Mouse (Mus musculus) liver, postnatal 0 days (tissue): Measurements from ENCODE around the gene Trp53i13. TPM values are rescaled to one million over a fixed set of nuclear protein-coding genes. Genes with fewer than 3 reads are reported as not detected.
A peak's percentile ranks its signal among the peaks of the same experiment; 100 is the strongest.

Source experiments
- ATAC-seq: fragments of 200-750 bp; cut with Nextera tagmentation; 2 replicates; pipeline ENCODE4 v1.8.0; 2017; ENCODE audit warnings: mild to moderate bottlenecking, moderate library complexity
- DNase-seq: peaks from one replicate; pipeline ENCODE4 v3.0.0-alpha.2; 2016
- H3K27ac ChIP-seq: fragments of 300-500 bp; sonication (generic); 2 replicates; pipeline ENCODE4 v1.5.1; 2014; ENCODE audit warnings: antibody characterized with exemption, moderate library complexity, mild to moderate bottlenecking, low read depth
- H3K27me3 ChIP-seq: fragments of 300-500 bp; sonication (generic); 2 replicates; pipeline ENCODE4 v1.6.1; 2014; ENCODE audit warnings: low read length, control low read depth, mixed read lengths; ENCODE audit not compliant: insufficient read depth
- H3K36me3 ChIP-seq: fragments of 300-500 bp; sonication (generic); replicated peaks from 2 replicates; pipeline ENCODE4 v1.6.1; 2014; ENCODE audit warnings: mild to moderate bottlenecking, control low read depth, low read length, moderate library complexity, mixed read lengths; ENCODE audit not compliant: insufficient read depth
- H3K4me1 ChIP-seq: fragments of 300-500 bp; sonication (generic); 2 replicates; pipeline ENCODE4 v1.6.1; 2014; ENCODE audit warnings: antibody characterized with exemption, mild to moderate bottlenecking, control low read depth; ENCODE audit not compliant: insufficient read depth
- H3K4me2 ChIP-seq: fragments of 300-500 bp; sonication (generic); 2 replicates; pipeline ENCODE4 v1.6.1; 2014; ENCODE audit warnings: low read depth, mild to moderate bottlenecking, low read length, moderate library complexity, mixed read lengths
- H3K4me3 ChIP-seq: fragments of 300-500 bp; sonication (generic); 2 replicates; pipeline ENCODE4 v1.5.1; 2014; ENCODE audit warnings: low read depth, low read length
- H3K9ac ChIP-seq: fragments of 300-500 bp; sonication (generic); replicated peaks from 2 replicates; pipeline ENCODE4 v1.6.1; 2014; ENCODE audit warnings: mild to moderate bottlenecking, moderate library complexity
- H3K9me3 ChIP-seq: fragments of 300-500 bp; sonication (generic); 2 replicates; pipeline ENCODE4 v1.6.1; 2016; ENCODE audit warnings: mild to moderate bottlenecking, control low read depth, low read length, mixed read lengths
- CTCF ChIP-seq: sonication (generic); IDR thresholded peaks from 2 replicates; pipeline ENCODE4 v1.5.1; 2016; ENCODE audit warnings: antibody characterized with exemption, low read depth
- EP300 ChIP-seq: IDR thresholded peaks from 2 replicates; pipeline ENCODE4 v1.6.1; 2016; ENCODE audit warnings: antibody characterized with exemption, low read depth, mild to moderate bottlenecking
- WGBS: fragments of 180-500 bp; shearing (Covaris S2); extraction: QIAGEN DNeasy Blood & Tissue Kit; methylation state at CpG from one replicate; pipeline ENCODE4 v1.1.7; 2014; ENCODE audit not compliant: insufficient replicate concordance; 5-methylcytosine and 5-hydroxymethylcytosine counted together
- polyA plus RNA-seq: library from polyadenylated mRNA; unstranded; fragments of >200 nt; fragmentation: Nextera tagmentation; extraction: Ambion mirVana; gene quantifications from 2 replicates; pipeline ENCODE4 v1.2.1, GENCODE M21; 2015

Trp53i13 gene
- polyA plus RNA-seq, 1 experiment from 2014 or later = 4.8 TPM

DNA sequence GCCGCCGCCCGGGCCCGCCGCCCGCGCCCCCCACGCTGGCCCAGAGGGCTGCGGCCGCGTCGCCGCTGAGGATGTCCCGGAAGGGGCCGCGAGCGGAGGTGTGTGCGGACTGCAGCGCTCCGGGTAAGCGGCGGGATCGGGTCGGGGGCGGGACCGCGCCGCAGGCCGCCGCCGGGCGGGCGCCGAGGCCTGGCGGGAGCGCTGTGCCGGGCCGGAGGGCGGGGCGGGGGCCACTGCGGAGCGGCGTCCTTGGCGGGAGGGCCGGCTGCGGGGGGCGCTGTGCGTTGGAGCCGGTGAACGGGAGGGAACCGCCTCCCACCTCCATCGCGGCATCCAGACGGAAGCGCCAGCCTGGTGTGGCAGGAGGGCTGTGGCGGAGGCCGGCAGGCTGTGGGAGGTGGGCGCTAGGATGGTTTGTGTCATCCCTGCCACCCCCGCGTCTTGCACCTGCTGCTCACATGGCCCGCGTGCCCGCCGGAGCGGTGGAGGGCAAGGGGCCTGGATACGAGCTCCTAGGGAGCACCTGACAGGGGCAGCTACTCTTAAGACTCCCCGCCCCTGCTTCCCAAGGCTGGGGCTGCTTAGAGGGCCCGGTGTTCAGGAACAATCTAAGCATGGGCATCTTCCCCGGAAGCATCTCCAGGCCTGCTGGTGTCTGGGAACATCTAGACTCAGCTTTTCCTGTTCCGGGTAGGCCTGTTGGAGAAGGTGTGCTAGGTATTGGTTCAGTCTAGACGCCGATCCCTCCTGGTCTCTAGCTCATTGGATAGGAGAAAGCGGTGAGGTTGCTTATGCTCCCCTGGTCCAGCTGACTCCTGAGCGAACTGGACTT lies 22.1 kb downstream of the Trp53i13 start, which contains the start of gene Git1:
Git1 (plus strand) TSS at position 51 of the 832 bp plus-strand sequence.
- H3K9ac ChIP-seq = peak within 1 kb of the TSS; percentile 88
- DNase-seq (peak; percentile 60), ATAC-seq (peak; percentile 5)
- H3K9me3 ChIP-seq = no peaks in the 10 kb centered on the region
- 3% methylated on average over 28 of the region's 74 CpGs for WGBS
- H3K27me3 ChIP-seq = peaks cover 23% of the 10 kb centered on the region
- peaks cover 69% of the 10 kb centered on the region for H3K4me1 ChIP-seq
- H3K36me3 ChIP-seq = no peaks in the 10 kb centered on the region
- TF ChIP-seq EP300 = no peak
- TF ChIP-seq CTCF = 0 out of 2 replicates have a peak, but pooled peaks have one; percentile 19
- H3K4me2 ChIP-seq = peak within 1 kb of the TSS; percentile 99
- peak within 1 kb of the TSS; percentile 84 for H3K27ac ChIP-seq
- H3K4me3 ChIP-seq = peak within 1 kb of the TSS; percentile 82

DNA sequence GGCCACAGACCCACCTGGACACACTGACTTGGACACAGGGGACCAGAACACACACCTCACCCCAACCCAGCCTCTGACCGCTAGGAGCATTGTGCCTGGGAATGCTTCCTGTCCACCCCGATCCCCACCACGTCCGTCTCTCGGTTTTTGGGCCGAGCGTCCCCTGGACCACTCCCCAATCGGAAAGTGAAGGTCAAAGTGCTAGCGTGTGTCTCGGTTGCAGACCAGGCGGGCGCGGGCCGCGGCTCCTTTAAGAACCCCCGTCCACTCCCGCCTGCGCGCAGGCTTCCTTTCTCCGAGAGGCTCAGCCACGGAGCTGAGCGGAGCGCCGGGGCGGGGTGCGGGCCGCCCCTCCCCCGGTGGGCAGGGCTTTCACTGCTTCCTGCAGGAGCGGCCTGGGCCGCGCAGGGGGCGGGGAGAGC lies 22.9 kb downstream of the Trp53i13 start:
- TF ChIP-seq EP300 = no peak
- 0 out of 2 replicates have a peak, but pooled peaks have one; percentile 28 for TF ChIP-seq CTCF
- no peaks in the 10 kb centered on the region for H3K36me3 ChIP-seq
- peak overlapping the region; percentile 88 for H3K9ac ChIP-seq
- H3K27ac ChIP-seq = peak overlapping the region; percentile 84
- peak overlapping the region; percentile 99 for H3K4me2 ChIP-seq
- H3K9me3 ChIP-seq = no peaks in the 10 kb centered on the region
- ATAC-seq = peak; percentile 79
- peaks cover 25% of the 10 kb centered on the region for H3K27me3 ChIP-seq
- under 1% methylated on average over 30 of the region's 32 CpGs for WGBS
- H3K4me3 ChIP-seq = peak overlapping the region; percentile 68
- peaks cover 70% of the 10 kb centered on the region for H3K4me1 ChIP-seq
- peak; percentile 93 for DNase-seq

DNA sequence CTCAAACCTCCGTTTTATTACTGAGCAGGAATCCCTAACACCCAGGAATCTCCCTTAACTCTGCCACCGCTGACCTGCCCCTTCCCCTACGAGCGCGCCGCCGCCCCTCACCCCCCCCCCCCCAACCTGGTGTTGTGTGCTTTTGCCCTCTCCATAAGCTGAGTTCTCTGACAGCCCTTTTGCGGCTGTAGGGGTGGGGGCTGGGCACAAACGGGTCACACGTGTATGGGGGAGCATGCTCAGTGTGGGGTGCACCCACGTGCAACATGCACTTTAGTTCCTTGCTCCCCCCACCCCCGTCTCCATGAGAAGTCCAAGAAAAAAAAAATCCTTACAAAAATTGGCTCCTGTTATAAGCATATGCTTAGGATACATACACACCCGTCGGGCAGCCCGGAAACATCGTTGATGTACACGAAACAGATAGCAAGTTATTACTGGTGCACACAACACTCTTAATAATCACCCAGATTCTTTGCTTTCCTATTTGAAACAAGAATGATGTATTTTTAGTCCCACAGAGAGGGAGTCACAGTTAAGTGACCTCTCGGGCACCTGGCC lies 23.4 kb downstream of the Trp53i13 start:
- no peak for TF ChIP-seq CTCF
- no peak for TF ChIP-seq EP300

DNA sequence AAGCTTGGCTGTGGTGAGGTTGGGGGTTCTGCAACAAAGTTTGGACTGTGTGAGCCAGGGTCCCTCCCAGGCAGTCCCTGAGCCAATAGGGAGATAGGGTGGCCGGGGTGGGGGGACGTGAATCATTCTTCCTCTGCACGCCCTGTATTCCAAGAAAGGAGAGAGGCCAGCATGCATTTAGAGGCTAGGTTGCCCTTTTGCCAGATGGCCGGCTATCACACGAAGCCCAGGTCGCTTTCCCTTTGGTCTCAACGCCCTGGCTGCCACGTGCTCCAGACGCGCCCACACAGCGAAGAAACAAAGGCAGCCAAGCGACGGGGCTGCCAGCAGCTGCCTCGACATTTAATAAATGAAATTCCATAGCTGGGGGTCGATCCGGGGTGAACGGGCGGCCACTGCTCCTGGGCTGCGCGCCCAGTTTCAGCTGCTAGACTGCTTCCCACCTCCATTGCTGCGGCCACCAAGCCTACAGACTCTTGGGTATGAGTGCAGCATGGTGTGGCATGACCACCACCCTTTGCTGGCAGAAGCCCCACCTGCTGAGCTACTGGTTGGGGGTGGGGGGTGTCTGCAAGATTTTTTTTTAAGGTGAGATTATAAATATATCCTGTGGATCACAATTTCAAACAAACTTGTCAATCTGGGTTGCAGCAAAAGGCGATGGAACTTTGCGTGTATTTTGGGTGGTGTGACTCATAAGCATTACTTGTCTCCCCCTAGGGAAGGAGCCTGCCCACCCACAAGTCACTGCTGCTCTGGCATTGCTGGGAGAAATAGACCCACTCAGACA lies 24.1 kb downstream of the Trp53i13 start:
- under 1% methylated on average over 23 of the region's 23 CpGs for WGBS
- H3K4me3 ChIP-seq = peak overlapping the region; percentile 68
- peaks cover 63% of the 10 kb centered on the region for H3K4me1 ChIP-seq
- peak; percentile 4; the same call in 1 of the 2 replicates for ATAC-seq
- peak overlapping the region; percentile 99 for H3K4me2 ChIP-seq
- H3K9ac ChIP-seq = peak overlapping the region; percentile 38
- H3K36me3 ChIP-seq = no peaks in the 10 kb centered on the region
- H3K27me3 ChIP-seq = peaks cover 25% of the 10 kb centered on the region
- no peaks in the 10 kb centered on the region for H3K9me3 ChIP-seq
- H3K27ac ChIP-seq = peak overlapping the region; percentile 84
- DNase-seq = peak; percentile 51
- TF ChIP-seq EP300 = no peak

More for the DNA sequence above, 23.4 kb downstream of the Trp53i13 start:
- H3K9me3 ChIP-seq = no peaks in the 10 kb centered on the region
- H3K27me3 ChIP-seq = peaks cover 25% of the 10 kb centered on the region
- under 1% methylated on average over 18 of the region's 18 CpGs for WGBS
- H3K4me3 ChIP-seq = peak overlapping the region; percentile 68
- no peaks in the 10 kb centered on the region for H3K36me3 ChIP-seq
- H3K9ac ChIP-seq = peak overlapping the region; percentile 88
- peak overlapping the region; percentile 84 for H3K27ac ChIP-seq
- ATAC-seq = no peak
- no peak for DNase-seq
- H3K4me2 ChIP-seq = peak overlapping the region; percentile 99
- H3K4me1 ChIP-seq = peaks cover 69% of the 10 kb centered on the region

DNA sequence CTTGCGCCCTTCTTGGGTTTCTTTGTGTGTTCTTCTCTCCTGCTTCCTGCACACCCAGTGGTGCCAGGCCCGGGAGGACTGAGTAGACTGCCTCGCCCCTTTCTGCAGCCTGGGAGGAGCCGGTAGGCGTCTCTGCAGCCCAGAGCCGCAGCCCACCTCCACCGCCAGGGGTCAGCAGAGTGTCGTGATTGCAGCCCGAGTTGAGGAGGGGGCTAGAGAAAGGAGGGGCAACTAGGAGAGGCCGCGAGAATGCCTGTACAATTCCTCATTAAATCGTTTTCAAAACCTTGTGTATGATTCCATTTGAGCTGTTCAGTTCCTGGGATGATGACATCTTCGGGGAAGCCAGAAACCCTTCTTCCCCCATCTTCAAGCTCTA lies 24.7 kb downstream of the Trp53i13 start:
- peak overlapping the region; percentile 68 for H3K4me3 ChIP-seq
- no peaks in the 10 kb centered on the region for H3K9me3 ChIP-seq
- peak overlapping the region; percentile 38; the same call in 1 of the 2 replicates for H3K9ac ChIP-seq
- H3K4me2 ChIP-seq = peak overlapping the region; percentile 99
- no peaks in the 10 kb centered on the region for H3K36me3 ChIP-seq
- peak; percentile 98 for TF ChIP-seq CTCF
- TF ChIP-seq EP300 = no peak
- WGBS = under 1% methylated on average over 13 of the region's 13 CpGs
- H3K27me3 ChIP-seq = peaks cover 25% of the 10 kb centered on the region
- ATAC-seq = peak; percentile 33
- H3K27ac ChIP-seq = peak overlapping the region; percentile 84
- DNase-seq = peak; percentile 90
- peaks cover 60% of the 10 kb centered on the region for H3K4me1 ChIP-seq
